Mouse (Mus musculus): ENCODE data around the gene Ifi205. TPM values are rescaled to one million over a fixed set of nuclear protein-coding genes. Genes with fewer than 3 reads are reported as not detected.
"Not testable (repeated sequence)": the region's sequence is repeated elsewhere in the genome, so short reads cannot be mapped to it uniquely, and the experiment has no call there.

The Ifi205 gene
- total RNA-seq (2014; fragmentation: Nextera tagmentation) (not detected in 2 replicates), total RNA-seq (2017) (2.9 and 3.1 TPM in 2 replicates)

GRCm38 (mm10) chr1:174031698-174032097, at the start of gene Ifi205:
Gene Ifi205 (minus strand): TSS chr1:174031810.
- ATAC-seq (replicated peaks; ENCODE audit: low FRiP score, low TSS enrichment, poor library complexity, severe bottlenecking): no peak

- ATAC-seq (replicated peaks; ENCODE audit: low FRiP score, low TSS enrichment, poor library complexity, severe bottlenecking): no peak
Observed at GRCm38 (mm10) chr1:174066305-174066704, 34.7 kb upstream of the Ifi205 start, which contains the start of gene Olfr430. Gene Olfr430 (plus strand): TSS chr1:174066605.

- no peak for ATAC-seq (replicated peaks; ENCODE audit: low FRiP score, low TSS enrichment, poor library complexity, severe bottlenecking)
Observed at GRCm38 (mm10) chr1:174055248-174055647, 23.6 kb upstream of the Ifi205 start.

GRCm38 (mm10) chr1:174052981-174053380, 21.4 kb upstream of the Ifi205 start:
- ATAC-seq (replicated peaks; ENCODE audit: low FRiP score, low TSS enrichment, poor library complexity, severe bottlenecking): no peak

GRCm38 (mm10) chr1:174051931-174052536, 20.4 kb upstream of the Ifi205 start:
- no peak for ATAC-seq (replicated peaks; ENCODE audit: low FRiP score, low TSS enrichment, poor library complexity, severe bottlenecking)

- ATAC-seq (replicated peaks; ENCODE audit: low FRiP score, low TSS enrichment, poor library complexity, severe bottlenecking): no peak
Observed at GRCm38 (mm10) chr1:174051515-174051914, 19.9 kb upstream of the Ifi205 start.

GRCm38 (mm10) chr1:174050532-174050931, 18.9 kb upstream of the Ifi205 start:
- no peak for ATAC-seq (replicated peaks; ENCODE audit: low FRiP score, low TSS enrichment, poor library complexity, severe bottlenecking)

GRCm38 (mm10) chr1:174049357-174049756, 17.7 kb upstream of the Ifi205 start:
- ATAC-seq (replicated peaks; ENCODE audit: low FRiP score, low TSS enrichment, poor library complexity, severe bottlenecking): not testable (repeated sequence)

GRCm38 (mm10) chr1:174048893-174049292, 17.3 kb upstream of the Ifi205 start, which contains the start of gene Olfr432:
Gene Olfr432 (plus strand): TSS chr1:174049205.
- ATAC-seq (replicated peaks; ENCODE audit: low FRiP score, low TSS enrichment, poor library complexity, severe bottlenecking): no peak

GRCm38 (mm10) chr1:174048227-174048626, 16.6 kb upstream of the Ifi205 start:
- not testable (repeated sequence) for ATAC-seq (replicated peaks; ENCODE audit: low FRiP score, low TSS enrichment, poor library complexity, severe bottlenecking)

GRCm38 (mm10) chr1:174044431-174044830, 12.8 kb upstream of the Ifi205 start:
- no peak for ATAC-seq (replicated peaks; ENCODE audit: low FRiP score, low TSS enrichment, poor library complexity, severe bottlenecking)

- ATAC-seq (replicated peaks; ENCODE audit: low FRiP score, low TSS enrichment, poor library complexity, severe bottlenecking): peak; percentile 46; the same call in 1 of the 2 replicates
Observed at GRCm38 (mm10) chr1:174042091-174042884, 10.7 kb upstream of the Ifi205 start.

GRCm38 (mm10) chr1:174040523-174041177, 9.0 kb upstream of the Ifi205 start, which contains the start of gene Olfr433:
Gene Olfr433 (plus strand): TSS chr1:174040705.
- ATAC-seq (replicated peaks; ENCODE audit: low FRiP score, low TSS enrichment, poor library complexity, severe bottlenecking): 0 out of 2 replicates have a peak, but pooled peaks have one; percentile 47

- no peak for ATAC-seq (replicated peaks; ENCODE audit: low FRiP score, low TSS enrichment, poor library complexity, severe bottlenecking)
Observed at GRCm38 (mm10) chr1:174038480-174038879, 6.9 kb upstream of the Ifi205 start.

- ATAC-seq (replicated peaks; ENCODE audit: low FRiP score, low TSS enrichment, poor library complexity, severe bottlenecking): no peak
Observed at GRCm38 (mm10) chr1:174035841-174036240, 4.2 kb upstream of the Ifi205 start.

- not testable (repeated sequence) for ATAC-seq (replicated peaks; ENCODE audit: low FRiP score, low TSS enrichment, poor library complexity, severe bottlenecking)
Observed at GRCm38 (mm10) chr1:174007050-174007449, 24.6 kb downstream of the Ifi205 start.

- ATAC-seq (replicated peaks; ENCODE audit: low FRiP score, low TSS enrichment, poor library complexity, severe bottlenecking): 0 out of 2 replicates have a peak, but pooled peaks have one; percentile 10
Observed at GRCm38 (mm10) chr1:174004352-174005109, 27.1 kb downstream of the Ifi205 start.

- ATAC-seq (replicated peaks; ENCODE audit: low FRiP score, low TSS enrichment, poor library complexity, severe bottlenecking): no peak
Observed at GRCm38 (mm10) chr1:173995003-173995402, 36.6 kb downstream of the Ifi205 start.

- 0 out of 2 replicates have a peak, but pooled peaks have one; percentile 41 for ATAC-seq (replicated peaks; ENCODE audit: low FRiP score, low TSS enrichment, poor library complexity, severe bottlenecking)
Observed at GRCm38 (mm10) chr1:173982694-173983305, 48.8 kb downstream of the Ifi205 start, which contains the start of gene Ifi202b. Gene Ifi202b (minus strand): TSS chr1:173982744.

All from megakaryocyte-erythroid progenitor cell, adult 5-6 weeks (primary cell).